Mouse (Mus musculus): ENCODE measurements around the gene Prr15l.
A peak's percentile ranks its signal among the peaks of the same experiment; 100 is the strongest.

Gene Prr15l

DNA sequence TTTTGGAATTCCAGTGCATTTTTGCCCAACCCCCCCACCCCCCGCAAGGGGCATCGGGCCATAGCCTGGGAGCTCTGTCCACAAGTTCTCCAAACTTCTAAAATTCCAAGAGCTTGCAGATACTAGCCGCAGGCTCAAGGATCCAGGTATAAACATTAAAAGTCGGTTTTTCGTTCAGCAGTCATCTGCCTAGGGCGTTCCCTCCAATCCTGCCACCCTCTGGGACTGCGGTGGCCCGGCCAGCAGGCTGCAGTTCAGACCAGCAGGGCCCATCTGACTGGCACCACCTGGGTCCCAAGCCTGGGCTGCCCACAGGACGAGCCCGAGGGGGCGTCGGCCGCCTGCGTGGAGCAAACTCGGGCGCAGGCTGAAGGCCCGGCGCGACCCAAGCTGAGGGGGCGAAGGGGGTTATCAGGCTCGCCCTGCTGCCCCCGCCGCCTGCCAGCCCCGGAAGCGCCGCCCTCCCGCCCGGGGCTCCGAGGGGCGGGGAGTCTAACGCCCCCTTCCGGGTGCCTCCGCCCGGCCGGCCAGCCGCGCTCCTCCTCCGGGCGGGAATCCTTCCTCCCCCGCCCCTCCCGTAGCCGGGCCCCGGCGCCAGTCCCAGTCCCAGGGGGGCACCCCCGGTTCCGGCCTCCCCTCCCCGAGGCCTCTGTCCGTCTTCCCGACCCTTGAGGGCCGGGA is 49.1 kb downstream of the Prr15l start:
- DNase-seq (ENCODE audit: low spot score in 2 of 2): peak; percentile 76 to 82

- DNase-seq (ENCODE audit: low spot score in 2 of 2): peak; percentile 96 to 97
Observed at GRCm38 (mm10) chr11:96977606-96978400, 49.9 kb downstream of the Prr15l start.

DNA sequence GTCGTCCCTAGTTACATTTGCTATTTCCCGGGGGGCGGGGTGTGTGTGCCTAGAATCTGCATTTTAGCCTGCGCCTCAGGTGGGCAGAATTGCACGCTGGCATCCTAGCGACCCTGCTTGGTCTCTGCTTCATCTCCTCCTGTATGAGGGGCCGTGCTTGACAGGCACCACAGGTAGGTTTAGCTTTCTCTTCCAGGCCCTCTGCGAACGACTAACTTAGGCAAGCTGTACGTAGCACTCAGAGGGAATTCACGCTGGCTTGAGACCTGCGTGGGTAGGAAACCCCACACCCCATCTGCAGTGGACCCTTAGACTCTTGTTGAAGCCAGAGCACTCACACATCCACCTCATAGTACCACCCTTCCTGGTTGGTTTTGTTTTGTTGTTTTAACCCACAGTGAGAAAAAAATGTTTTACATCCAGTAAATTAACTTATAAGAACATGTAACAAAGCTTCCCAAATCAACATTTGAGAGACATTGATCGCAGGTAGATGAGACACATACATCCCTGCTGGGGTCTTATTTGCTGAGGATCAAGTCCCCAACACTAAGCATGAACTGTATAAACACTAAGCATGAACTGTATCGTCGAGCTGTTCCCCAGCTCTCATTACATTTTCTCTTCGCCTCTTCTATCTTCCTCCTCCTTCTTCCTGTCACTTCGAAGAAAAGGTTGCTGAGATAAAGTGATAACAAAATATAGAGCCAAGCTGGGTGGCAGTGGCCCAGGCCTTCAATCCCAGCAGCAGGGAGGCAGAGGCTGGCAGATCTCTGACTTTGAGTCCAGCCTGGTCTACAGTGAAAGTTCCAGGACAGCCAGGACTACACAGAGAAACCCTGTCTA is 50.7 kb downstream of the Prr15l start:
- DNase-seq (ENCODE audit: low spot score in 2 of 2): no peak

DNA sequence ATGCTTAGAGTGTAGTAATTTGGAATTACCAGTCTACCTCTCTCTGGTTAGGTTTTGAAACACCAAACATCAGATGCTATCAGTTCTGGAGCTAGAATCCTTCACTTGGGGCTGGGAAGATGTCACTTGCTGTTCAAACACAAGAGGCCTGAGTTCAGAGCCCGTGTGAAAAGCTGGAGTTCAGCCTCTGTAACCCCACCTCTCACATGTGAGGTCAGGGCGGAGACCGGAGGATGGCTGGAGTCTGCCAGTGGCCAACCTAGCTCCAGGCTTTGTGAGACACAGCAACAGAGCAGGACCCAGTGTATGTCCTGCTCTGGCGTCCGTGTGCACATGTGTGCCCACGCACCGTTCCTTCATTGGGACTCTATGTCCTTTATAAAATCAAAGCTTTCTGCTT is 51.4 kb downstream of the Prr15l start:
- no peak for DNase-seq (ENCODE audit: low spot score in 2 of 2)

- no peak for DNase-seq (ENCODE audit: low spot score in 2 of 2)
Observed at GRCm38 (mm10) chr11:96980021-96980420, 52.1 kb downstream of the Prr15l start.

DNA sequence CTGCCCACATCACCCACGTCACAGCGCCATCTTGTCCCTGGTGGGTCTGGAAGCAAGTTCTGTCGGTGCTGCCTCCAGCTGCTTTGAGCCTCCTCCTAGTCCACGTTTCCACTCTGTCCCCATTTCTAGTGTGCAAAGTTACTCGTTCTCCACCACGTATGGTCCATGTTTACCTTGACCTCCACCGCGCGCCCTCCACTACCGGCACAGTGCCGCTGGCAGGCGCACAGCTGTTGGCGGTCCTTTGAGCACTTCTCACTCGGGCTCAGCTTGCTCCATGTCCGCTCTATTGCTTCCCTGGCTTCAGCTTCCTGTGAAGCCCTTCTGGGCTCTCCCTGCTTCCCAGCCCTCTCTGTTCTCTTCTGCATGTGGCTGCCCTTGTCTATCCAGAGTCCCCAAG is 53.6 kb downstream of the Prr15l start:
- no peak for DNase-seq (ENCODE audit: low spot score in 2 of 2)

- peak; percentile 65 to 76 for DNase-seq (ENCODE audit: low spot score in 2 of 2)
Observed at GRCm38 (mm10) chr11:96982355-96982754, 54.5 kb downstream of the Prr15l start.

DNA sequence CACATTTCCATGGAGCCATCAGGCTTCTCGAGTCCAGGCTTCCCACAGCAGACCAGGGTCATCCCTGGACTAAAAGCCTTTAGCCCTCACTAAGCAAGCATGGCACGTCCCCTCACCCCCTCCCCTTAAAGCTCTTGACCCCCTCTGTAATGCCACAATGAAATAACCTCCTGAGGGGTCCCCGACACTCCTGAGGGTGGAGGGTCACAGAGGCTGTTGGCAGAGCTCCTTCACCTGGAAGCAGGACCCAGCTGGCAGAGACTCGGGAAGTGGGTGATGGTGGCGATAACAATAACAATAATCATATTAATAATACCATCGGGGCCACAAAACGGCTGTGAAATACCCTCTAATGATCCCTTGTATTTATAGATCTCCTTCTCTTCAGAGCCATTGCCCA is 55.0 kb downstream of the Prr15l start, which contains the start of gene Sp2:
Gene Sp2, minus strand, starts transcription at position 101 of the 400 bp plus-strand sequence.
- DNase-seq (ENCODE audit: low spot score in 2 of 2): no peak

GRCm38 (mm10) chr11:96984903-96985302 is 57.0 kb downstream of the Prr15l start:
- DNase-seq (ENCODE audit: low spot score in 2 of 2): no peak

DNA sequence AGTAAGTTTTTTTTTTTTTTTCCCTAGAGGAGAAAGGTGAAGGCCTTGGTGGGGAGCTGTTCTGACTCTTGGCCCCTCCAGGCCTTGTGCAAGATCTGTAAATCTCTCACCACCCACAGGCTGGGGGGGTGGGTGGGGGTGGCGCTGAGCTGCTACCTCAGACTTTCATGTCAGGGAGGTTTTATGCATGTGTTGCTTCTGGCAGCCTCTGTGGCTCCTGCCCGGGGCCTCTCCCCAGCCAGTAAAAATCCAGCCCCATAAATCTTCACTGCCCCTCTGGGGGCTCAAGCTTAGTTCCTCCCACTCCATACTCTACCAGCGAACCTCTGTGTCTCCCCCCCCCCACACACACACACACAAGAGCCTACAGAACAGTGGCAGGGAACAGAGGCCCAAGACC is 58.6 kb downstream of the Prr15l start:
- DNase-seq (ENCODE audit: low spot score in 2 of 2): no peak

Measured in spleen, postnatal 14 days (tissue).